Mouse (Mus musculus) ES-CJ7 (cell line): ENCODE measurements around the gene Hyal3.

Source experiments
- DNase-seq: peaks from one replicate; pipeline ENCODE4 v3.0.0; 2011; ENCODE audit warnings: low read depth, low spot score

Gene Hyal3

GRCm38 (mm10) chr9:107594281-107595062 lies 13.9 kb downstream of the Hyal3 start:
- peak; percentile 90 for DNase-seq

DNA sequence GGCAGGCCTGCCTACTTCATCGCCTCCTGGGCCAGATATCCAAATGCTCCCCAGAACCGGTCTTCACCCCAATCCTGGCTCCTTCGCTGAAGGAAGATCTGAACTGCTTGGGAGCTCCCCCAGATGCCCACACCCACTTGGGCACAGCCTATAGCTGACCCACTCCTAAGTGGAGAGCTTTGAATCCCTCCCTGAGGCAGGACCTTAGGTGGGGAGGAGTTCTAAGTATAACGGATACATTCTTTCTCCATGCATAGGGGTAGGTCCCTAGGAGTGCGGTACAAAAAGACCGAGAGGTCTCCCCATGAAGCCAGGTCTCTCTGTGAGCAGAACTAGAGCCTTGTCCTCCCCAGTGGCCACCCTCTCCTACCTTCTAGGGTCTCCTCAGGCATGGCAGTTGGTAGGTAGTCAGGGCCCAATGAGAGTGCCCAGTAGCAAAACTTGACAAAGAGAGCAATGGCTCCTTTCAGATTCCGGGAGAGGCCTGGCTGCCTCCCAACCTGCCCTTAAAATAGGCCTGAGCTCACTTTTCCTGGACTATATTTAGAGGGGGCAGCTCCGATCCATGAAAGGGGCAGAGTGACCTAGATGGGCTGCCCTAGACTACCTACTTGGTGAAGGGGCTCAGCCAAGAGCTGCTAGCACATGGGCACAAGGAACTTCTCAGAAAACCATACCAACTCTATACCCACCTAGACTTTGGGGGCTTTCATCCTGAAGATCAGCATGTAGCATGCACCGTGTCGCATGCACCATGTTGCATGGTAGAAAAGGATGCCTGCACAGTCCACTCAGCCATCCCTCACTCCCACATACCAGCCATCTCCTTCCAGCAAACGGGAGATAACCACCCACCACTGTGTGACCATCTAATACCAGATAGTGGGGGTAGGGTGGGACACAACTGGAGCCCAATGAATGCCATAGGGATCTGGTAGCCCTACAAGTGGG lies 16.3 kb downstream of the Hyal3 start:
- DNase-seq, result no peak

DNA sequence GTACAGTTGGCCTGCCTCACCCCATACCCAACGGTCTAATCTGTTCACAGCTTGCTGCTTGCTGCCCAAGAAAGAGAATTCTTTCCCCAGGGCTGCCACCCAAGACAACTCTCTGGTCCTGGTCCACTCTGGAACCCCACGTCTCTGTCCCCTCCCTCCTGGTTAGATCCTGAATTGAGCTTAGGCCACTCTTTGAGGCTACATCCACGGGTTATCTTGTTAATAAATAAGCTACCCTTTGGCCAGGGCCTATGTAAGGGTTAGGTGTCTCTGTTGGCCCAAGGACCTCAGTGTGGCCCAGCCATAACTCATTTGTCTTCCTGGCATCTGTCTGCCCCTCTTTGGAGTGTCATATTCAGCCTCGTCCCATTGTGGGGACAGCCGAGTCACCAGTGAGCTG lies 17.8 kb downstream of the Hyal3 start:
- DNase-seq, result no peak

DNA sequence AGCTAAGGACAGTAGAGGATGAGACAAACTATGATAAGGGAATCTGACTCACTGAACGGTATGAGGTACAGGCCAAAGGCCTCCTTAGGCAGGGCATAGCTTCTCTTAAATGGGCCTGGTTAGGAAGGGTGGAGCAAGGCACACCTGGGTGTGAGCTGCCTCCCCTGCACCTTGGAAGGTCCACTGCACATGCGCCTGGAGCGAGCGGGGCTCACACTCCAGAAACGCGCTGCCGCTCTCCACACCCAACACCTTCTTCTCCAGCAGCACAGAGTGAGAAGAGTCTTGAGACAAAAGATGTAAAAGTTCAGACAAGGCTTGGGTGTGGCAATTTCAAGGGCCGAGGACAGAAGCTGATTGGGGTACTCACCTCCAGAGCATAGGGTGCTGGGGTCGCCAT lies 18.8 kb downstream of the Hyal3 start:
- peak; percentile 51 for DNase-seq

- peak; percentile 88 for DNase-seq
Measured at GRCm38 (mm10) chr9:107599842-107600241, 19.2 kb downstream of the Hyal3 start.

- peak; percentile 66 for DNase-seq
Measured at GRCm38 (mm10) chr9:107600745-107601144, 20.1 kb downstream of the Hyal3 start.

GRCm38 (mm10) chr9:107601275-107601674 lies 20.7 kb downstream of the Hyal3 start:
- DNase-seq, result no peak

- peak; percentile 87 for DNase-seq
Measured at GRCm38 (mm10) chr9:107602068-107602648, 21.5 kb downstream of the Hyal3 start.

DNA sequence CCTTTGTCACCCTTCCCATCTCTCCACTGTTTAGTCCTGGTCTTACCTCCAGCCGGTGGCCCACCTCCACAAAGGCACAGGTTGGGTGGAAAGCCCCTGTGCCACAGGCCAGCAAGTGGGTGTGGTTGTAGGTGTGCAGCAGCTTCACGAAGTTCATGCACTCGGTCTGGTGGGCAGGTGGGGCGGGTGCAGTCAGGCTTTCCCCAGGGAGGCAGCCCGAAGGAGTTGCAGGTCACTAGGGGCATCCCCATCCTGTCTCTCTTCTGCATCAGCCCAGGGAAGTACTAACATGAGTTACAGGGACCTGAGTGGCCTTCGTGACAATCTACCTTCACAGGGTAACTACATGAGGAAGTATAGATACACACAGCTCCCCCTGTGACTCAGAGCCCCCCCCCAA lies 22.6 kb downstream of the Hyal3 start:
- no peak for DNase-seq

DNA sequence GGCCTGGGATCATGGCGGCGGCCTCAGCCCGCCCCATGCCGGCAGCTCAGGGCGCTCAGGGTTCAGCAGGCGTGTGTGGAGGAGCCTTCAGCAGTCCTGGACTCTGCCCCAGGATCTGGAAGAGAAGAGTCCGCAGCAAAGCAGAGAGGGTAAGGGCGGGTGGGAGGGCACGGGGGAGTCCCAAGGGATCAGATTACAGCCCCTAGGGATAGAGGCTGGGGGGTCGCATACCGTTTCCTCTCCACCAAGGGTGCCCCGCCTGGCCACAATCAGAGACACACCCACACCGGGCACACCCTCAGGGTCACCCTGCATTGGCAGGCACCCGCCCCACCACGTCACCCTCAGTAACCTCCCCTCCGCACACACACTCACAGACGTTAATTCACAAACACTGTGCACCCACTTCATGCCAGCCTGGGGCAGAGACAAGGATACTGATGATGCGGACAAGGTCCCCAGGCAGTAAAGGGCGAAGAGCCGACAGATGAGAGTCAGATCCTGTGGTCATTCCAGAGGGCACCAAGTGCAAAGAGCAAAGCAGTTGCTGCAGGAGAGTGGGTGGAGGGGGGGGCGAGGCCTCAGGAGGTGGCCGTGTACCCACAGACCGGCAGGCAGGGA lies 24.5 kb downstream of the Hyal3 start:
- DNase-seq, result no peak

- no peak for DNase-seq
Measured at GRCm38 (mm10) chr9:107606591-107606990, 26.0 kb downstream of the Hyal3 start.

- DNase-seq, result no peak
Measured at GRCm38 (mm10) chr9:107607036-107607435, 26.4 kb downstream of the Hyal3 start.

GRCm38 (mm10) chr9:107607653-107608245 lies 27.1 kb downstream of the Hyal3 start:
- DNase-seq, result no peak

DNA sequence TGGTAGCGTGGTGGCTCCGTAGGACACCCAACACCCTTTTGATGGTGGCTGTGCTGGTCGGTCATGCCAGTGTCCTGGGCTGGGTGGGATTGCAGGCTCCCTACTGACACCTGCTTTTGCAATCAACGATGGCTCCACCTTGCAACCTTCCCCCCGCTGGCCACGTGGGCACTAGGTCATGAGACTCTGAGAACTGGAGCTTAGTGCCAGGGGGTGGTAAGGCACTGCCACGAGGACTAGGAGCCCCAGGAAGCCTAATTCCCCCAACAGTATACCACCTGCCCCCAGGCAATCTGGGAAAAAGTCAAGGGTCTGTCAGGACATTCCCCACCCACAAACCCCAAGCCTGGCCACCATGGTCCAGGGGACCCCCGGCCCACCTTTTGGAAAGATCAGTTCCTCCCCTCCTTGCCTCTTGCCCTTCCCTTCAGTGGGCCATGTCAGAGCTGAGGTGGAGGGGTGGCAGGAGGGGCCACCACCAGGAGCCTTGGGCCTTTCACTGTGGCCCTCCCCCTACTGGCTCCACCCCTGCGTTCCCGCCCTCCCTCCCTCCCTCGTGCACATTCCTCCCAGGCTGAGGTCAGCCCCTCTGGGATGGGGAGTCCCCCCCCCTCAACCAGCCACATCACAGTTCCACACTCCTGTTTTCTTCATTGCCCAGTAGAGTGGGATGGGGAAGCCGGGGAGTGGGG lies 28.3 kb downstream of the Hyal3 start, which contains the start of gene Sema3b:
Gene Sema3b (minus strand): TSS at position 489 of the 692 bp plus-strand sequence.
- DNase-seq, result no peak

- DNase-seq, result no peak
Measured at GRCm38 (mm10) chr9:107609433-107609830, 28.8 kb downstream of the Hyal3 start.

DNA sequence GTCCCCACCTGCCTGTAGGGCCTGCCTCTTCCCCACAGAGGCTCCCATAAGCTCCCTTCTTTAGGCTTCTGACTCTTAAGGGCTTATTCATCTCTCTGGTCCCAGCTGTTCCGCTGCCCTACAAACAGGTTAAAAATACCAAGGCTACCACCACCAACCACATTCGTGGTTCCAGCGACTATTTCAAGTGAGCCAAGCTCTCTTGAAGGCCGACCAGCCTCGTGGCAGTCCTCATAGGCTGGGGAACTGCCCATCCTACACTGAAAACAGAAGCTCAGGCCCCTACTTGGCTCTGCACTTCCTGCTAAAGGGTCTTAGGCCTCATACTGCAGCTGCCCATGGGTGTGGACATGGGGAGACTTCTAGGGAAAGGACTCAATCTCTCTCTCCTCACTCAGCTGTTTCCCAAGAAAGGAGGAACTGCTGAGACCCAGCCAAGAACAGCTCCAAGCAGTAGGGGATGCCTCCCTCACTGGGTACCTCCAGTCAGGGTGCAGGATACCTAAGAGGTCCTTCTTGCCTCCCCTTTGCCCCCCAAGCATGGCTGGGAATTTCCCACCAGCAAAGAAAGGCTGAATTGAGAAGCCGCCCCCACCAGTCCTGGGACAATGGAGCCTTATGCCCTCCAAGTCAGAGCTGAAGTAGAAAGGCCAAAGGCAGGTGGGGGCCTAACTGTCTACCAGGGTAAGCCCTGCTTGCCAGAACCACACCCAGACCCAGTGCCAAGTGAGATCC lies 31.0 kb downstream of the Hyal3 start:
- DNase-seq, result no peak

DNA sequence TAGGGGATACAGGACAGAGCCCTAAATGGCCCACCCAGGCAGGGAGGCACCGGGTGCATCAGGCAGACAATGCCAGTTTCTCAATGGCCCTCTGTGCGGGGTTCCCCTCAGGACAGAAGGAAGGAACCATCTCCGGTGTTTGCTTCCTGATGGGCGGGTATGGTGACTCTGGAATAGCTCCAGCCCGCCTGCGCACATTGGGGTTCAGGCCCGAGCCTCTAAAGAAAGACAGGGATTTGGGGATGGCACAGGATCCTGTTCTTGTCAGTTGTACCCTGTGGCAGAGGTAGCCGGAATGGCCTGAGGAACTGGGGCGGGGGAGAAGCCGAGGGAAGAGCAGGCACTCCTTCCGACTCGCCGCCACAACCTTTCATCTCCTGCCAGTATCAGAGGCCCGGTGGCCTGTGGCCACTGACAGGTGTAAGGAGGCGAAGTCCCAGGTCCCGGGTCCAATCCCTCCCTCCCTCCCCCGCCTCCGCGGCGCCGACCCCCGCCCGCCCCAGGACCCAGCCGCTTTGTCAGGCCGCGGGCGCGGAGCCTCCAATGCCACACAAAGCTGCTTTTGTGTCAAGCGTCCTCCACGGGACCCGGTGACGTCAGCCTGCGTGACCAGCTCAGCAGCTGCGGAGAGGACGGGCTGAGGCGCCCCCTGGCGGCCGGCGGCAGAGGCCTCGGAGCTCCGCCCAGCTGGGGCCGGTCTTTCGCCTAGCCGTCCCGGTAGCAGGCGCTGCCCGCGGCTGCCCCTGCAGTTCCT lies 31.8 kb downstream of the Hyal3 start:
- peak; percentile 92 for DNase-seq

GRCm38 (mm10) chr9:107612945-107613569 lies 32.4 kb downstream of the Hyal3 start:
- no peak for DNase-seq

DNA sequence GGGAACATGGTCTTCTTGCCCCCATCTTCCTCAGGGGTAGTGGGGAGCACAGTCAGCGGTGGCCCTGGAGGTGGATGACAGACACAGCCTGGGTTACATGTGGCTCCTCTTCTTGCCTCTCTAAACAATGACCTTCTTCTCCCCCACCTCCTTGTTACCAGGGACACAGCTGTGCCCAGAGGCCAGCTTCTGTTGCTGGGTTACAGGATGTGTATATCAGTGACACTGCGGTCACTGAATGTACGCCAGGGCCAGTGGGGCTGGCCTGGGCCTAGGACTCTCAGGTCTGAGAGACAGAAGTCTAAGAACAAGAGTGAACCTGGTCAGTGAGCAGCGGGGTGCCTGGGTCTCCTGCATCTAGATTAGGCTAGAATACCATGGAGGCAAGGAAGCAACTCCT lies 34.4 kb downstream of the Hyal3 start:
- no peak for DNase-seq
